In the genomic region with DNA sequence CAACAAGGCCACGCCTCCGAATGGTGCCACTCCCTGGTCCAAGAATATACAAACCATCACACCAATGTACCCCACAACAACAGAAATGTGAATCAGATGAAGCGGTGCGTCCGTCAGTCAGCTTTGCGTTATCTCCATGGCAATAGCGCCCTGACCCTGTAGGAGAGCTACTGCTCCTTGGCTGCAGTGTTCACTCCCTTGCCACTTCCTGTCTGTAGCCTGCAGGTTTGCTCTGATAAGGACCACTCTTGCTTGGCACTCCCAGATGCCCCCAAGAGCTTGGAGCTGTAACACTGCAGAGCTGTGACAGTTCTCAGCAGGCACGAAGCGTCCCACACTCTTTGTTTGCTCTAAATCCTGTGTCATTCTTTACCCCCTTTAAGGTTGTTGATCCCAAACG, we compare ENCODE assay signal across 31 mouse cellular contexts. TPM values are rescaled to one million over a fixed set of nuclear protein-coding genes. Genes with fewer than 3 reads are reported as not detected.
DNase-seq lines count a peak whose midpoint lies in the region; ATAC-seq and TF ChIP-seq lines count a peak whose summit lies in the region.
"Had no signal": no experiment of that assay in that cellular context is flagged by ENCODE, and none has a peak within 500 bp of the region (broad histone marks: within the 10 kb centered on the region; RNA-seq: fewer than 3 reads in every experiment).

No protein-coding gene starts in this region.

- no peak for TF ChIP-seq CTCF in liver, embryonic 14.5 days (IDR thresholded peaks at IDR 0.05; ENCODE audit: low read depth)

- DNase-seq in MEL-GATA-1-ER (ENCODE audit: extremely low read depth, low read depth): peak; percentile 92
- peak; percentile 16 to 42 (median 39) for DNase-seq in liver, embryonic 14.5 days (ENCODE audit: low read depth in 3 of 3, low spot score in 3 of 3)
- DNase-seq in naive thymus-derived CD4-positive, alpha-beta T cell, adult 2 months (ENCODE audit: low read depth): peak; percentile 38
- DNase-seq in kidney, postnatal 36 days: no peak
- no peak for DNase-seq in left cerebral cortex, postnatal 4 days
- DNase-seq in ovary, adult 18-20 months (ENCODE audit: low spot score): no peak
- DNase-seq: adrenal gland, postnatal 36 days; cerebellum, adult 11-12 months; cerebellum, postnatal 10 days; gastrocnemius, postnatal 25 days; heart, adult 2 months; heart, postnatal 36 days; kidney, postnatal 4 days; layer of hippocampus, adult 9-11 months; lung, postnatal 14 days had no signal

- H3K4me3 ChIP-seq in liver, embryonic 14.5 days (ENCODE audit: insufficient read depth in 1 of 2, low read depth in 2 of 2, low read length in 2 of 2): no peak overlapping the region
- H3K4me3 ChIP-seq: heart, adult 2 months; heart, embryonic 13.5 days; intestine, embryonic 15.5 days; kidney, embryonic 15.5 days; left cerebral cortex, adult 2 months; limb, embryonic 10.5 days; midbrain, embryonic 15.5 days; myocyte had no signal

- no peak for TF ChIP-seq EP300 in liver, embryonic 14.5 days (IDR thresholded peaks at IDR 0.05; ENCODE audit: low read depth)

- no peaks in the 10 kb centered on the region for H3K9me3 ChIP-seq in liver, embryonic 14.5 days (ENCODE audit: control insufficient read depth, low read length)
- H3K9me3 ChIP-seq: heart, embryonic 13.5 days; intestine, embryonic 15.5 days; kidney, embryonic 15.5 days; limb, embryonic 10.5 days; midbrain, embryonic 15.5 days had no signal

- ATAC-seq in granulocyte monocyte progenitor cell, adult 5-6 weeks (replicated peaks; ENCODE audit: poor library complexity, severe bottlenecking): peak; percentile 27; the same call in 1 of the 2 replicates
- ATAC-seq in liver, embryonic 14.5 days (ENCODE audit: insufficient read depth): peak; percentile 75
- ATAC-seq: hindbrain, embryonic 16.5 days; intestine, embryonic 15.5 days; midbrain, embryonic 15.5 days had no signal

- 13% methylated on average over 10 of the region's 10 CpGs for WGBS in liver, embryonic 14.5 days (ENCODE audit: insufficient replicate concordance)

- no peak overlapping the region for H3K4me2 ChIP-seq in liver, embryonic 14.5 days (ENCODE audit: low read depth)
- H3K4me2 ChIP-seq: heart, embryonic 13.5 days; intestine, embryonic 15.5 days; kidney, embryonic 15.5 days; midbrain, embryonic 15.5 days had no signal

- H3K4me1 ChIP-seq in liver, embryonic 14.5 days (replicated peaks; ENCODE audit: control insufficient read depth in 2 of 2, insufficient read depth in 2 of 2, low read length in 1 of 2): peaks cover 0 to 7% of the 10 kb centered on the region in 2 experiments; a peak in 3 of 4 replicates
- H3K4me1 ChIP-seq: intestine, embryonic 15.5 days; limb, embryonic 10.5 days; midbrain, embryonic 15.5 days had no signal

- intact Hi-C loops in left cerebral cortex, postnatal 4 days (cut with DNase I): no loop called here

- H3K36me3 ChIP-seq in liver, embryonic 14.5 days (replicated peaks; ENCODE audit: control insufficient read depth, insufficient read depth, low read depth): no peaks in the 10 kb centered on the region
- H3K36me3 ChIP-seq: heart, embryonic 13.5 days; intestine, embryonic 15.5 days; kidney, embryonic 15.5 days; limb, embryonic 10.5 days; midbrain, embryonic 15.5 days had no signal

- no peak overlapping the region for H3K9ac ChIP-seq in liver, embryonic 14.5 days (replicated peaks)
- H3K9ac ChIP-seq: heart, embryonic 13.5 days; intestine, embryonic 15.5 days; kidney, embryonic 15.5 days; midbrain, embryonic 15.5 days had no signal

- no peak overlapping the region for H3K27ac ChIP-seq in liver, embryonic 14.5 days
- H3K27ac ChIP-seq: heart, adult 2 months; heart, embryonic 13.5 days; intestine, embryonic 15.5 days; kidney, embryonic 15.5 days; left cerebral cortex, adult 2 months; limb, embryonic 10.5 days; midbrain, embryonic 15.5 days had no signal

- no peaks in the 10 kb centered on the region for H3K27me3 ChIP-seq in liver, embryonic 14.5 days (ENCODE audit: control insufficient read depth, insufficient read depth, low read length)
- H3K27me3 ChIP-seq: heart, embryonic 13.5 days; intestine, embryonic 15.5 days; kidney, embryonic 15.5 days; midbrain, embryonic 15.5 days had no signal

RNA-seq across cellular contexts. Expression of a gene that starts 16.7 kb away (rescaled TPM):
- not detected in 2 replicates for total RNA-seq in granulocyte monocyte progenitor cell, adult 5-6 weeks (2014; fragmentation: Nextera tagmentation)
- total RNA-seq in granulocyte monocyte progenitor cell, adult 5-6 weeks (2017): not detected in 2 replicates
- polyA plus RNA-seq in liver, embryonic 14.5 days (2012; rRNA removed): not detected in 2 replicates
- not detected in 2 replicates for polyA plus RNA-seq in liver, embryonic 14.5 days (2014; fragmentation: Nextera tagmentation; extraction: Ambion mirVana)
- not detected for total RNA-seq in left cerebral cortex, postnatal 4 days (2021)
- total RNA-seq: adrenal gland, adult 18-20 months; adrenal gland, postnatal 36 days; gastrocnemius, postnatal 25 days; heart, adult 2 months; heart, postnatal 36 days; liver, adult 2 months had no signal
- polyA plus RNA-seq: embryonic facial prominence, embryonic 11.5 days; forebrain, embryonic 11.5 days; heart, embryonic 13.5 days; hindbrain, embryonic 16.5 days; intestine, embryonic 15.5 days; kidney, embryonic 15.5 days; limb, embryonic 10.5 days; liver, adult 2 months; midbrain, embryonic 15.5 days; myocyte; neural tube, embryonic 14.5 days; small intestine, adult 2 months; urinary bladder, adult 2 months had no signal

Comparison
In these comparisons a context has a peak if more than half of its experiments do, and no peak if none do; other contexts are left out.
1. DNase-seq: peak in MEL-GATA-1-ER (single experiment), liver, embryonic 14.5 days (3 of 3) and naive thymus-derived CD4-positive, alpha-beta T cell, adult 2 months (single experiment); none in kidney, postnatal 36 days (0 of 2), left cerebral cortex, postnatal 4 days (single experiment) and ovary, adult 18-20 months (single experiment).